Mouse (Mus musculus): Measurements from ENCODE around the gene Epha8. TPM values are rescaled to one million over a fixed set of nuclear protein-coding genes. Genes with fewer than 3 reads are reported as not detected.

Epha8 gene
- polyA plus RNA-seq, 1 experiment from 2014 or later = 0.21 TPM

Other genes starting within 250 kb of the Epha8 start
- gene Ephb2, start 120.8 kb downstream of the Epha8 start, polyA plus RNA-seq (2014; fragmentation: Nextera tagmentation; extraction: Ambion mirVana) = 4.8 and 5.1 TPM in 2 replicates
- 77.7 and 81.2 TPM in 2 replicates for gene C1qb, start 70.6 kb downstream of the Epha8 start, polyA plus RNA-seq (2014; fragmentation: Nextera tagmentation; extraction: Ambion mirVana)
- 40.4 and 42.0 TPM in 2 replicates for gene C1qc, start 63.8 kb downstream of the Epha8 start, polyA plus RNA-seq (2014; fragmentation: Nextera tagmentation; extraction: Ambion mirVana)
- gene C1qa, start 58.0 kb downstream of the Epha8 start, polyA plus RNA-seq (2014; fragmentation: Nextera tagmentation; extraction: Ambion mirVana) = 32.5 and 37.8 TPM in 2 replicates
- 4.4 and 5.7 TPM in 2 replicates for gene Zbtb40, start 92.0 kb upstream of the Epha8 start, polyA plus RNA-seq (2014; fragmentation: Nextera tagmentation; extraction: Ambion mirVana)

Data from liver, embryonic 11.5 days (tissue).